Mouse (Mus musculus) adrenal gland, adult (tissue): Measurements from ENCODE around the gene Tex19.1.
"Not testable (repeated sequence)": the region's sequence is repeated elsewhere in the genome, so short reads cannot be mapped to it uniquely, and the experiment has no call there.

Source experiments
- DNase-seq, 2 experiments: peaks; one replicate each; pipeline ENCODE4 v3.0.0; 2022 to 2023; ENCODE audit warnings: low spot score in 1 of 2; ENCODE audit not compliant: inconsistent age in 2 of 2

The Tex19.1 gene

GRCm38 (mm10) chr11:121145865-121146264, at the start of gene Tex19.1:
Gene Tex19.1, plus strand, starts transcription at chr11:121146143.
- DNase-seq = no peak

- DNase-seq = no peak
Measured at GRCm38 (mm10) chr11:121099762-121100161, 46.2 kb upstream of the Tex19.1 start.

GRCm38 (mm10) chr11:121100692-121101091, 45.3 kb upstream of the Tex19.1 start:
- DNase-seq = peak in 1 of 2 experiments; percentile 59

GRCm38 (mm10) chr11:121101124-121101805, 44.7 kb upstream of the Tex19.1 start:
- peak in 1 of 2 experiments; percentile 40 for DNase-seq

GRCm38 (mm10) chr11:121107242-121107641, 38.7 kb upstream of the Tex19.1 start:
- DNase-seq = not testable (repeated sequence)

GRCm38 (mm10) chr11:121108061-121108460, 37.9 kb upstream of the Tex19.1 start:
- DNase-seq = peak in 1 of 2 experiments; percentile 48

GRCm38 (mm10) chr11:121109986-121110385, 36.0 kb upstream of the Tex19.1 start:
- DNase-seq = peak; percentile 61 to 80

- DNase-seq = peak; percentile 69 to 88
Measured at GRCm38 (mm10) chr11:121111051-121111450, 34.9 kb upstream of the Tex19.1 start.

- DNase-seq = peak in 1 of 2 experiments; percentile 58
Measured at GRCm38 (mm10) chr11:121111601-121112000, 34.3 kb upstream of the Tex19.1 start.

- DNase-seq = peak; percentile 73 to 91
Measured at GRCm38 (mm10) chr11:121112091-121112775, 33.7 kb upstream of the Tex19.1 start.

- no peak for DNase-seq
Measured at GRCm38 (mm10) chr11:121118106-121118505, 27.8 kb upstream of the Tex19.1 start.

- no peak for DNase-seq
Measured at GRCm38 (mm10) chr11:121118577-121118976, 27.4 kb upstream of the Tex19.1 start, which contains the start of gene Tex19.2. Gene Tex19.2, minus strand, starts transcription at chr11:121118677.

- peak in 1 of 2 experiments; percentile 44 for DNase-seq
Measured at GRCm38 (mm10) chr11:121121151-121121550, 24.8 kb upstream of the Tex19.1 start.

GRCm38 (mm10) chr11:121122024-121122670, 23.8 kb upstream of the Tex19.1 start:
- DNase-seq = peak in 1 of 2 experiments; percentile 47

- no peak for DNase-seq
Measured at GRCm38 (mm10) chr11:121123438-121123837, 22.5 kb upstream of the Tex19.1 start.

- no peak for DNase-seq
Measured at GRCm38 (mm10) chr11:121125522-121126172, 20.3 kb upstream of the Tex19.1 start.

GRCm38 (mm10) chr11:121126395-121126794, 19.5 kb upstream of the Tex19.1 start:
- DNase-seq = peak in 1 of 2 experiments; percentile 58

GRCm38 (mm10) chr11:121127441-121127840, 18.5 kb upstream of the Tex19.1 start:
- no peak for DNase-seq

GRCm38 (mm10) chr11:121129616-121130015, 16.3 kb upstream of the Tex19.1 start:
- no peak for DNase-seq

GRCm38 (mm10) chr11:121134600-121134999, 11.3 kb upstream of the Tex19.1 start:
- no peak for DNase-seq

GRCm38 (mm10) chr11:121137682-121138081, 8.3 kb upstream of the Tex19.1 start:
- DNase-seq = no peak
